Mouse (Mus musculus) right cerebral cortex, postnatal 14 days (tissue): ENCODE results near the gene Ntng1.

Experiments
- DNase-seq: peaks from one replicate; pipeline ENCODE4 v3.0.0; 2022

The Ntng1 gene

GRCm38 (mm10) chr3:110143206-110144061 lies at the start of gene Ntng1:
TSS of gene Ntng1 (minus strand) at chr3:110144011.
- peak; percentile 13 for DNase-seq

- DNase-seq: no peak
Observed at GRCm38 (mm10) chr3:110187401-110187948, 43.7 kb upstream of the Ntng1 start.

- no peak for DNase-seq
Observed at GRCm38 (mm10) chr3:110149089-110149488, 5.3 kb upstream of the Ntng1 start.

- no peak for DNase-seq
Observed at GRCm38 (mm10) chr3:110144301-110145055, 667 bp upstream of the Ntng1 start.

GRCm38 (mm10) chr3:110142314-110143205 lies 1.3 kb downstream of the Ntng1 start:
- peak; percentile 28 for DNase-seq

GRCm38 (mm10) chr3:110141351-110142302 lies 2.2 kb downstream of the Ntng1 start:
- DNase-seq: peak; percentile 40

- DNase-seq: no peak
Observed at GRCm38 (mm10) chr3:110136115-110136514, 7.7 kb downstream of the Ntng1 start.

GRCm38 (mm10) chr3:110133150-110133549 lies 10.7 kb downstream of the Ntng1 start:
- DNase-seq: no peak

- DNase-seq: no peak
Observed at GRCm38 (mm10) chr3:110132289-110132688, 11.5 kb downstream of the Ntng1 start.

GRCm38 (mm10) chr3:110131043-110131891 lies 12.5 kb downstream of the Ntng1 start:
- no peak for DNase-seq

GRCm38 (mm10) chr3:110129607-110130006 lies 14.2 kb downstream of the Ntng1 start:
- no peak for DNase-seq

- DNase-seq: peak; percentile 5
Observed at GRCm38 (mm10) chr3:110105982-110106381, 37.8 kb downstream of the Ntng1 start.

- no peak for DNase-seq
Observed at GRCm38 (mm10) chr3:110094407-110094806, 49.4 kb downstream of the Ntng1 start.

GRCm38 (mm10) chr3:110094003-110094402 lies 49.8 kb downstream of the Ntng1 start:
- no peak for DNase-seq

GRCm38 (mm10) chr3:110092521-110092920 lies 51.3 kb downstream of the Ntng1 start:
- DNase-seq: no peak

- DNase-seq: no peak
Observed at GRCm38 (mm10) chr3:110087189-110087588, 56.6 kb downstream of the Ntng1 start.

- no peak for DNase-seq
Observed at GRCm38 (mm10) chr3:110085336-110085735, 58.5 kb downstream of the Ntng1 start.

- DNase-seq: no peak
Observed at GRCm38 (mm10) chr3:110064709-110065256, 79.0 kb downstream of the Ntng1 start.

- peak; percentile 17 for DNase-seq
Observed at GRCm38 (mm10) chr3:110055915-110056314, 87.9 kb downstream of the Ntng1 start.

- DNase-seq: no peak
Observed at GRCm38 (mm10) chr3:110055433-110055832, 88.4 kb downstream of the Ntng1 start.
